Comparison of ENCODE assay signal across 10 mouse cellular contexts in the genomic region with DNA sequence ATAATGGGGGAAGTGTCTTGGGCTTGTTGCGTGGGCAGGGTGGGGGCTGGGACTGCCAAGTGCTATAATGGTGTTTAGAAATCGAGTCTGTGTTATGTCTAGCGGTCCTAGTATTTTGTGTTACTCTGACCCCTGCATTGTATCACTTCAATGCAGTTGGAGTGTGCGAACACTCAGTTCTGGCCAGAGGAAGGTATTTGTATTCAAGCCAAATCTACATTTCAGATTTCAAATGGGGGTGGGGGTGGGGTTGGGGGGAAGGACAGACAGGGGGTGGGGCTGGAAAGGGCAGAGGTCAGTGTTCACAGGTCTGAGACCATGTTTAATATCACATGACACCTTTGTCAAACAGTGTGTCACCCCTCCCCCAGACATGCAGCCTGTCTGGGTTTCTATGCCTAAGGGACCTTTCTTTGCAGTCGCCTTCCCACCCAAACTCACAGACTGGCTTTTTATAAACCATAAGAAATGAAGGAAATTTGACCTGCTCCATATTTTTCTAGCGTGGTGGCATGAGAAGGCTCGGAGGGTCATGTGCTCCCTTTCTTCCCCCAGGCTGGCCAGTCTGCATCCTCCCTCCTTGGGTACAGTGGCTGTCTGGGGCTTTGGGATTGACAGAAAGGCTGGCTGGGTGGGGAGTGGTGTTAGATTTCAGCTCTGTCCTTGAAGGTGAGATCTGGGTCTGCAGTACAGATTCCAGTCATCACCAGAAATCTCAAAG.
DNase-seq lines count a peak whose midpoint lies in the region; ATAC-seq and TF ChIP-seq lines count a peak whose summit lies in the region.
"Had no signal": no experiment of that assay in that cellular context is flagged by ENCODE, and none has a peak within 500 bp of the region (broad histone marks: within the 10 kb centered on the region; RNA-seq: fewer than 3 reads in every experiment).

No protein-coding gene starts in this region.

- H3K4me2 ChIP-seq in intestine, embryonic 15.5 days (replicated peaks): no peak overlapping the region
- no peak overlapping the region for H3K4me2 ChIP-seq in intestine, postnatal 0 days (replicated peaks; ENCODE audit: low read depth)
- peak overlapping the region; percentile 16; the same call in 1 of the 2 replicates for H3K4me2 ChIP-seq in embryonic facial prominence, embryonic 13.5 days

- H3K9me3 ChIP-seq in intestine, embryonic 15.5 days: no peaks in the 10 kb centered on the region
- H3K9me3 ChIP-seq in intestine, postnatal 0 days (ENCODE audit: control insufficient read depth): no peaks in the 10 kb centered on the region
- no peaks in the 10 kb centered on the region for H3K9me3 ChIP-seq in embryonic facial prominence, embryonic 13.5 days

- H3K9ac ChIP-seq in intestine, embryonic 15.5 days: no peak overlapping the region
- no peak overlapping the region for H3K9ac ChIP-seq in intestine, postnatal 0 days (ENCODE audit: low read depth, low read length)
- H3K9ac ChIP-seq in embryonic facial prominence, embryonic 13.5 days: no peak overlapping the region

- ATAC-seq in intestine, embryonic 15.5 days: peak; percentile 54; the same call in 1 of the 2 replicates
- no peak for ATAC-seq in intestine, postnatal 0 days
- no peak for ATAC-seq in embryonic facial prominence, embryonic 13.5 days (ENCODE audit: insufficient number of reproducible peaks, insufficient read depth, low FRiP score, low TSS enrichment, low read depth)

- H3K4me3 ChIP-seq in intestine, embryonic 15.5 days (replicated peaks): no peak overlapping the region
- no peak overlapping the region for H3K4me3 ChIP-seq in intestine, postnatal 0 days (ENCODE audit: low read depth, low read length)
- no peak overlapping the region for H3K4me3 ChIP-seq in embryonic facial prominence, embryonic 13.5 days

- no peak for TF ChIP-seq CTCF in intestine, postnatal 0 days (IDR thresholded peaks at IDR 0.05; ENCODE audit: low read depth)

- no peak overlapping the region for H3K27ac ChIP-seq in intestine, embryonic 15.5 days
- H3K27ac ChIP-seq in intestine, postnatal 0 days (ENCODE audit: low read depth, low read length): no peak overlapping the region
- no peak overlapping the region; the same call in 1 of the 2 replicates for H3K27ac ChIP-seq in embryonic facial prominence, embryonic 13.5 days
- H3K27ac ChIP-seq: kidney, postnatal 0 days had no signal

- no peaks in the 10 kb centered on the region for H3K27me3 ChIP-seq in intestine, embryonic 15.5 days (replicated peaks)
- no peaks in the 10 kb centered on the region for H3K27me3 ChIP-seq in intestine, postnatal 0 days (replicated peaks; ENCODE audit: control insufficient read depth, insufficient read depth, low read length)
- no peaks in the 10 kb centered on the region for H3K27me3 ChIP-seq in embryonic facial prominence, embryonic 13.5 days

- no peaks in the 10 kb centered on the region for H3K36me3 ChIP-seq in intestine, embryonic 15.5 days
- H3K36me3 ChIP-seq in intestine, postnatal 0 days (ENCODE audit: control insufficient read depth, insufficient read depth): no peaks in the 10 kb centered on the region
- no peaks in the 10 kb centered on the region for H3K36me3 ChIP-seq in embryonic facial prominence, embryonic 13.5 days

- H3K4me1 ChIP-seq in intestine, embryonic 15.5 days (replicated peaks): 0 out of 2 replicates have a peak, but pooled peaks cover 2% of the 10 kb centered on the region
- peaks cover 5% of the 10 kb centered on the region; the same call in 1 of the 2 replicates for H3K4me1 ChIP-seq in intestine, postnatal 0 days (replicated peaks; ENCODE audit: control insufficient read depth, insufficient read depth, low read length)
- H3K4me1 ChIP-seq in embryonic facial prominence, embryonic 13.5 days: peaks cover 15% of the 10 kb centered on the region

- 26% methylated on average over 7 of the region's 7 CpGs for WGBS in intestine, embryonic 15.5 days
- WGBS in intestine, postnatal 0 days: 45% methylated on average over 7 of the region's 7 CpGs
- WGBS in embryonic facial prominence, embryonic 13.5 days: 26% methylated on average over 7 of the region's 7 CpGs

- peak; percentile 8 for DNase-seq in retina, postnatal 1 day
- no peak for DNase-seq in retina, embryonic 14.5 days (ENCODE audit: low spot score)
- no peak for DNase-seq in left cerebral cortex, adult 11 months (ENCODE audit: low spot score)
- DNase-seq in spleen, postnatal 4 days (ENCODE audit: low spot score in 2 of 2): no peak
- DNase-seq: gastrocnemius, postnatal 10 days; right cerebral cortex, postnatal 4 days had no signal
